Mouse (Mus musculus): Measurements from ENCODE around the gene Ak1.
A peak's percentile ranks its signal among the peaks of the same experiment; 100 is the strongest.

The Ak1 gene

GRCm38 (mm10) chr2:32655826-32656225 is 34.3 kb downstream of the Ak1 start:
- peak; percentile 99 for DNase-seq

GRCm38 (mm10) chr2:32658873-32659272 is 37.3 kb downstream of the Ak1 start:
- no peak for DNase-seq

GRCm38 (mm10) chr2:32661509-32662107 is 40.0 kb downstream of the Ak1 start:
- peak; percentile 99 for DNase-seq

GRCm38 (mm10) chr2:32662291-32662690 is 40.7 kb downstream of the Ak1 start:
- no peak for DNase-seq

- peak; percentile 94 for DNase-seq
Measured at GRCm38 (mm10) chr2:32665345-32665744, 43.8 kb downstream of the Ak1 start.

GRCm38 (mm10) chr2:32665853-32666252 is 44.3 kb downstream of the Ak1 start:
- peak; percentile 92 for DNase-seq

GRCm38 (mm10) chr2:32667775-32668174 is 46.2 kb downstream of the Ak1 start:
- DNase-seq: peak; percentile 94

GRCm38 (mm10) chr2:32668176-32668575 is 46.6 kb downstream of the Ak1 start:
- DNase-seq: no peak

GRCm38 (mm10) chr2:32669876-32670275 is 48.3 kb downstream of the Ak1 start:
- DNase-seq: peak; percentile 83

- peak; percentile 90 for DNase-seq
Measured at GRCm38 (mm10) chr2:32671147-32671546, 49.6 kb downstream of the Ak1 start.

- no peak for DNase-seq
Measured at GRCm38 (mm10) chr2:32671907-32672595, 50.5 kb downstream of the Ak1 start.

- peak; percentile 89 for DNase-seq
Measured at GRCm38 (mm10) chr2:32673176-32673917, 51.8 kb downstream of the Ak1 start.

- DNase-seq: no peak
Measured at GRCm38 (mm10) chr2:32676821-32677220, 55.3 kb downstream of the Ak1 start.

GRCm38 (mm10) chr2:32677683-32678082 is 56.1 kb downstream of the Ak1 start:
- no peak for DNase-seq

- peak; percentile 96 for DNase-seq
Measured at GRCm38 (mm10) chr2:32680051-32680451, 58.5 kb downstream of the Ak1 start.

GRCm38 (mm10) chr2:32680961-32681650 is 59.5 kb downstream of the Ak1 start:
- DNase-seq: peak; percentile 95

- peak; percentile 93 for DNase-seq
Measured at GRCm38 (mm10) chr2:32681754-32682153, 60.2 kb downstream of the Ak1 start.

GRCm38 (mm10) chr2:32682721-32683417 is 61.3 kb downstream of the Ak1 start:
- DNase-seq: peak; percentile 96

GRCm38 (mm10) chr2:32683701-32684100 is 62.1 kb downstream of the Ak1 start:
- DNase-seq: peak; percentile 93

All from heart, adult 11 months (tissue).